Mouse (Mus musculus) forebrain, embryonic 15.5 days (tissue): ENCODE results near the gene Klhl5. TPM values are rescaled to one million over a fixed set of nuclear protein-coding genes. Genes with fewer than 3 reads are reported as not detected.

Experiments
- ATAC-seq: fragments of 200-750 bp; cut with Nextera tagmentation; replicated peaks from 2 replicates; pipeline ENCODE4 v1.8.0; 2017; ENCODE audit warnings: mild to moderate bottlenecking, moderate TSS enrichment, moderate library complexity
- H3K27ac ChIP-seq: fragments of 300-500 bp; sonication (generic); replicated peaks from 2 replicates; pipeline ENCODE4 v1.5.1; 2015; ENCODE audit warnings: mild to moderate bottlenecking, inconsistent platforms
- H3K27me3 ChIP-seq: fragments of 300-500 bp; sonication (generic); 2 replicates; pipeline ENCODE4 v1.6.1; 2015; ENCODE audit warnings: inconsistent platforms
- H3K36me3 ChIP-seq: fragments of 300-500 bp; sonication (generic); 2 replicates; pipeline ENCODE4 v1.6.1; 2015; ENCODE audit warnings: mild to moderate bottlenecking, inconsistent platforms
- H3K4me1 ChIP-seq: fragments of 300-500 bp; sonication (generic); 2 replicates; pipeline ENCODE4 v1.6.1; 2015; ENCODE audit warnings: inconsistent platforms
- H3K4me2 ChIP-seq: fragments of 300-500 bp; sonication (generic); replicated peaks from 2 replicates; pipeline ENCODE4 v1.6.1; 2015; ENCODE audit warnings: mild to moderate bottlenecking, inconsistent platforms
- H3K4me3 ChIP-seq: fragments of 300-500 bp; sonication (generic); 2 replicates; pipeline ENCODE4 v1.5.1; 2015; ENCODE audit warnings: mild to moderate bottlenecking, inconsistent platforms
- H3K9ac ChIP-seq: fragments of 300-500 bp; sonication (generic); replicated peaks from 2 replicates; pipeline ENCODE4 v1.6.1; 2015; ENCODE audit warnings: mild to moderate bottlenecking, inconsistent platforms
- H3K9me3 ChIP-seq: fragments of 300-500 bp; sonication (generic); 2 replicates; pipeline ENCODE4 v1.6.1; 2016; ENCODE audit warnings: inconsistent platforms
- WGBS: fragments of 180-500 bp; shearing (Covaris S2); methylation state at CpG from one replicate; pipeline ENCODE4 v1.1.7; 2015; ENCODE audit warnings: mixed read lengths; 5-methylcytosine and 5-hydroxymethylcytosine counted together
- polyA plus RNA-seq: library from polyadenylated mRNA; unstranded; fragments of >200 nt; fragmentation: Nextera tagmentation; extraction: Ambion mirVana; gene quantifications from 2 replicates; pipeline ENCODE4 v1.2.1, GENCODE M21; 2015

The Klhl5 gene
- polyA plus RNA-seq, 1 experiment from 2014 or later: 60.4 TPM

DNA sequence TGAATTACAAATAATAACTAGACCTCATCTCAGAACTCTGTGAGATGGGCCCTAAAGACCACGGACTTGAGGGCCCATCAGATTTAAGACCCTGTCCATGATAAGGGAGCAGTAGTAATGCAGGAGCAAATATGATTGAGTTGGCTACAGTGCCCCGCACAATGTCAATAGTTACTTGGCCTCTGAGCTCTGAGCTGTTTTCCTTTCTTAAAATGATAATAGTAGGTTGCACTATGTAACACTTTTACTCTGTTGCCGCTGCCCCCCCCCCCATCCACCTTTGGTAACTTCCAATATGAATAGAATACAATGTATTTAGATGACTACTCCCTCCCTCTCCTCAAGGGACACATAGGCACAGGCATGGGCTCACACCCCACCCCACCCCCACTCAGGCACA, 43.9 kb downstream of the Klhl5 start:
- Histone ChIP-seq H3K27ac (no peak overlapping the region), H3K9ac (no peak overlapping the region), H3K36me3 (peaks cover 76% of the 10 kb centered on the region), H3K4me2 (no peak overlapping the region), H3K4me1 (no peaks in the 10 kb centered on the region), H3K27me3 (no peaks in the 10 kb centered on the region), H3K9me3 (no peaks in the 10 kb centered on the region), H3K4me3 (no peak overlapping the region)
- 96% methylated on average over 3 of the region's 3 CpGs for WGBS
- no peak for ATAC-seq

DNA sequence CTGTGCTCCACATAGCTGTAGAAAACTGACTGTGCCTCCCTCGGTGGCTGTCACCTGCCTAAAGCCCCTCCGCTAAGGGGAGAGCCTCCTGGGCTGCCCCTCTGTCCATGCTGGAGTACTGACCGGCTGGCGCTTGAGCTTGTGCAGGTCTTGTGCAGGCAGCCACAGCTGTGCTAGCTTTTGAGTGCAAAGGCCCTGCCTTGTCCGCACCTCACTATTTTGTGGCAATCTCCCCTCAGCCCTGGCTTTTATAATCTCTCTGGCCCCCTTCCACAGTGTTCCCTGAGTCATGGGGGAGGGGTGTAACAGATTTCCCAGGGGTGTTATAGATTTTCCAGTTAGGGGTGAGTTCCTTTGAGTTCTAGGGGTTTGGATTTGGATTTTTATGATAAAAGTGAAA, 44.4 kb downstream of the Klhl5 start:
- H3K9ac ChIP-seq: no peak overlapping the region
- H3K27me3 ChIP-seq: no peaks in the 10 kb centered on the region
- no peaks in the 10 kb centered on the region for H3K9me3 ChIP-seq
- H3K4me3 ChIP-seq: no peak overlapping the region
- H3K27ac ChIP-seq: no peak overlapping the region
- H3K36me3 ChIP-seq: peaks cover 77% of the 10 kb centered on the region
- H3K4me2 ChIP-seq: no peak overlapping the region
- no peaks in the 10 kb centered on the region for H3K4me1 ChIP-seq
- ATAC-seq: no peak
- WGBS: 84% methylated on average over 5 of the region's 5 CpGs

DNA sequence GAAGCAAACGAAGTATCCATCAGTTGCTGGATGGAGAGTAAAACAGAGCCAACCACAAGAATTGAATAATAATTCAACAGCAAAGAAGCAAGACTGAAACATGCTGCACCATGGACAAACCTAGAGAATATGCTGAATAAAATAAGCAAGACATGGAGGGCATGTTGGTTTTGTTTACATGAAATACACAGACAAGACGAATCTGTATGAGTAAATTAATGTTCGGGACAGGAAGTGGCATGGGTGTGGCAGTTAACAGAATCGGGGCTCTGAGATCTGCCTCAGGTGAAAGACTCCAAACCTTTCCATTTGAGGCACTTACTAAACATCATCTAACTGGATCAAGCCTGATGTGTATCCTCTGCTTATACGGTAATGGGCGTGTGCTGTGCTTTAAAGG, 46.9 kb downstream of the Klhl5 start:
- Histone ChIP-seq H3K4me1 (no peaks in the 10 kb centered on the region), H3K27ac (no peak overlapping the region), H3K9me3 (no peaks in the 10 kb centered on the region), H3K4me2 (no peak overlapping the region), H3K9ac (no peak overlapping the region), H3K36me3 (peaks cover 58% of the 10 kb centered on the region), H3K4me3 (no peak overlapping the region), H3K27me3 (no peaks in the 10 kb centered on the region)
- 91% methylated on average over 6 of the region's 6 CpGs for WGBS
- ATAC-seq: no peak

DNA sequence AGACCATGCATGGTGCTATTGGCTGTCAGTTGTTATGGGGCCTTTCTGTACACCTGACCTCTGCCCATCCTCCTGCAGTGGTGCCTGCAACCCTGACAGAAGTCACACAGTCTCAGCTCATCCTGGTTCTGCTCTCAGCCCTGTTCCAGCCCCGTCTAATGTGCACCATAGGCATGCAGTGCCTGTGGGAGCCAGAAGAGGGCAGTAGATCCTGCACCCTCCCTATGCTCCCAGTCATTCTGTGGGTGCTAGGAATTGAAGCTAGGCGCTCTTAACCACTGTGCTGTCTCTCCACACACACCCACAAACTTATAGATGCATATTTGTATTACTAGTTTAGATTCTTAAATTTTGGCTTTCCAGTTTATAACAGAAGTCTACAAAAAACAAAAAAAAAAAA, 49.5 kb downstream of the Klhl5 start:
- no peak overlapping the region for H3K27ac ChIP-seq
- H3K4me1 ChIP-seq: no peaks in the 10 kb centered on the region
- ATAC-seq: no peak
- 59% methylated on average over 2 of the region's 2 CpGs for WGBS
- no peak overlapping the region for H3K9ac ChIP-seq
- peaks cover 56% of the 10 kb centered on the region for H3K36me3 ChIP-seq
- H3K9me3 ChIP-seq: no peaks in the 10 kb centered on the region
- H3K4me3 ChIP-seq: no peak overlapping the region
- no peaks in the 10 kb centered on the region for H3K27me3 ChIP-seq
- no peak overlapping the region for H3K4me2 ChIP-seq

DNA sequence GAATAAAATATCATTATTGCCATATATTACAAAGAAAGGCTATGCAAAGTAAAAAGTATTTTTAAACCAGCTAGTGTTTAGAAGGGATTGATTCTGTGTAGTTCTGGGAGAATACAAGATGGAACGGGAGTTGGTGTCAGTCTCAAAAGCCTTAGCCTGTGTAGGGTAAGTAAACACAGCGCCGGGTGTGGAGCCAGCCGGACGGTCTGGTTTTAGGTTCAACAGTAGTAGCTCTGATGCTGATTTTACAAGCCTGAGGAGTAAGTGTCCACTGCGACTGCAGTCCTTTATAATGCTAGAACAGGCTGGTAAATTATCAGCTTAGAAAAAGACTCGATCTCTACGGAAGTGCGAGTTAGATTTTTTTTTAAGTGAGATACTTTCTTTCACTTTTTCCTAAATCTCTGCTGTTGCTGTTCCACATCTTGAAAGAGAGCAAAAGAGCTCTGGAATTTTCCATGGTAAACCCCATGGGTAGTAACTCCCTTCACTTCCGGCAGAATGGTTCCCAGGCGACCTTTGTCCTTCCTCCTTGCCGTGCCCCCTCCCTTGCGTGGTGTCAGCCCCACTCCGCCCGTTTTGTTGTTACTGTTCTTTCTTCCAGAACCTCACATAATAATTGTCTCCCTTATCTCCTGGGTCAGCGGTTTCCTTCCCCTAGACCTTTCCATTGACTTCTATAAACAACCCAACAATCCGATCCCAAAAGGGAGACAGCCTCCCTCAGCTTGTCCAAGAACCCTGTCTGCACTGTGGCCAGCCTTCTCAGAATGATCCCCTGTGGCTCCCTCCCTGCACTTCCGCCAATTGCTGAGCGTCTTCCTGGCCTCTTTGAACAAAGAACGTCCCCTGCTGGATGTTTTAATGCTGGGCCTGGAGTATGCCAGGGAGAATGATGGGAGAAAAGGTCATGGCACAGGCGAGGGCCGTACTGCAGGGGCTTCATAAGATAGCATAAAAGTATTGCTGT, 50.4 kb downstream of the Klhl5 start:
- Histone ChIP-seq H3K4me1 (no peaks in the 10 kb centered on the region), H3K4me3 (no peak overlapping the region), H3K27ac (no peak overlapping the region), H3K36me3 (peaks cover 56% of the 10 kb centered on the region), H3K4me2 (no peak overlapping the region), H3K9me3 (no peaks in the 10 kb centered on the region), H3K9ac (no peak overlapping the region), H3K27me3 (no peaks in the 10 kb centered on the region)
- 80% methylated on average over 22 of the region's 22 CpGs for WGBS
- no peak for ATAC-seq

DNA sequence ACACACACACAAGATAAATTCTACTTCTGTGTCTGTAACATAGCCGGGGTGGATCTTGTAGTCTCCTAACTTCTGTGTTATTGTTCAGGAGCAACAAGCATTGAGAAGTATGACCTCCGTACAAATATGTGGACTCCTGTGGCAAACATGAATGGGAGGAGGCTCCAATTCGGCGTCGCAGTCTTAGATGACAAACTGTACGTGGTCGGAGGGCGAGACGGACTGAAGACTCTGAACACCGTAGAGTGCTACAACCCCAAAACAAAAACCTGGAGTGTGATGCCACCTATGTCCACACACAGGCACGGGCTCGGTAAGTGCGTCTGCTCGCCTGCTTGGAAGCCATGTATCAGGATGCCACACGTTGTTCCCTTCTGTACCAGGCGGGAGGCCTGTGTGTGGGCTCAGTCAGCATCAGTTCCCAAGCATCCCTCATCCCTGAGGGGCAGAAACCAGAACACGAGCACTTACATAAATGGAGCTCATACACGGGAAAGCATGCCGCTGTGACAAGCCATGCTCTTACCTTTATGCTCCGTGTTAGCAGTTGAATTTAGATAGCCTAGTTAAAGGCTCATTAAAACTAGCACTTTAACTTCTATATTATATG, 51.5 kb downstream of the Klhl5 start:
- Histone ChIP-seq H3K27ac (no peak overlapping the region), H3K4me3 (no peak overlapping the region), H3K27me3 (no peaks in the 10 kb centered on the region), H3K36me3 (peaks cover 60% of the 10 kb centered on the region), H3K9ac (no peak overlapping the region), H3K4me1 (no peaks in the 10 kb centered on the region), H3K4me2 (no peak overlapping the region), H3K9me3 (no peaks in the 10 kb centered on the region)
- WGBS: 90% methylated on average over 20 of the region's 20 CpGs
- ATAC-seq: no peak

DNA sequence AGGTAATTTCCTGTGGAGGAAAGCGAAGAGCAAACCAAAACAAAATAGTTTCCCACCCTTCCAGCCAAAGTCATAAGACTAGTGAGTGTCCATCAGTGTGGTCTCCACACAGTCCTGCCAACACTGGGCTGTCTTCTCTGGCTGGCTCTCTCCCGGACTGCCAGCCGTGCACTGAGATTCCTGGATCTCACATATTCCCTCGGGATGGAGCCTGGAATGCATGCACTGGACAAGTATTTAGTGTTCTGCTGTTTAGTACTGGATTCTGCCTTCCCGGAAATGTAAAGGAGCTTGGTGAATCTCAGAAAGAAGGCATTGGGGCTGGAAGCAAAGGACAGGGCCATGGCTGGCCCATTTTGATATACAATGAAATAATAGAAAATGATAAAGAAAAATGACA, 55.7 kb downstream of the Klhl5 start:
- no peaks in the 10 kb centered on the region for H3K4me1 ChIP-seq
- H3K4me3 ChIP-seq: no peak overlapping the region
- no peak for ATAC-seq
- peaks cover 64% of the 10 kb centered on the region for H3K36me3 ChIP-seq
- WGBS: 83% methylated on average over 5 of the region's 5 CpGs
- H3K4me2 ChIP-seq: no peak overlapping the region
- no peak overlapping the region for H3K9ac ChIP-seq
- no peak overlapping the region for H3K27ac ChIP-seq
- no peaks in the 10 kb centered on the region for H3K27me3 ChIP-seq
- no peaks in the 10 kb centered on the region for H3K9me3 ChIP-seq

DNA sequence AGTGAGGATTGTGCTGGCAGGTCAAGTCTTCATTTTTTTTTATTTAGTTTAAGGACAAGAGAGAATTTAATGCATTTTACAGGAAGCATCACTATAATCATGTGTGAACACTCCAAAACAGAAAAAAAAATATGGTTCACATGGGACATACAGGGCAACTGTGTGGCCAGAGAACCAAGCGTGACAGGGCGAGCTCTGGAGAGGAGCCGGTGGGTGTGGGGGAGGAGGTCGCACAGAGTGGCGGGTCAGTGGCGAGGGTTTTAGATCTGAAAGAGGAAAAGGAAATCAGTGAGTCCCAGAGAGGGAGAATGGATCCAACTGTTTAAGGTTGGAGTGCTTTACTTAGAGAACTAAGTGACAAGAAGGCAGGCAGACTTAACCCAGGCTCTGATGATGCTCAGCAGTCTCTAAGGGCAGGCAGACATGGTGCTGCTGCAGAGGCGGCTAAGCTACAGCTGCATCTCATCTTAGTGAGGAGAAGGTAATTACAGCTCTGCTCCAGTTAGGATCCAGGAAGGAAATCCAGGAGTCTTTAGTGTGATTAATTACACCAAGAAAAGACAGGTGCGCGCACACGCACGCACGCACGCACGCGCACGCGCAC, 56.3 kb downstream of the Klhl5 start:
- Histone ChIP-seq H3K4me2 (no peak overlapping the region), H3K4me1 (no peaks in the 10 kb centered on the region), H3K27ac (0 out of 2 replicates have a peak overlapping the region, but pooled peaks have one; percentile 5), H3K9me3 (no peaks in the 10 kb centered on the region), H3K9ac (no peak overlapping the region), H3K27me3 (no peaks in the 10 kb centered on the region), H3K4me3 (no peak overlapping the region), H3K36me3 (peaks cover 64% of the 10 kb centered on the region)
- no peak for ATAC-seq
- WGBS: 92% methylated on average over 17 of the region's 17 CpGs

DNA sequence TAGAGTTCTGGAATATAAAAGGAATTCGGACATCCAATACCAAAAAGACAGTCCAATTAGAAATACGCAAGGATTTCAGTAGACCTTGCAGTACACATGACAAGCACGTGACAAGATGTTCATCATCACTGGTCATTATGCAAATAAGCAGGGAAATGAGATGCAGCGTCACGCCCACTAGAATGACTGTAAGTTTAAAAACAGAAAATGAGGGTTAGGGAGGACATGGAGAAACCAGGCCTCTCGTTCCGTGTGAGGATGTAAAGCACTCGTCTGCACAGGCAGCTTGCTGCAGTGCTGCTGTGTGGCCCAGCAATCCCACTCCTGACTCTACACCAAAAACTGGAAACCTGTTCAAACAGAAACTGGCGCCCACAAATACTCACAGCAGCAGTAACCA, 62.9 kb downstream of the Klhl5 start:
- H3K4me2 ChIP-seq: no peak overlapping the region
- no peak overlapping the region for H3K4me3 ChIP-seq
- WGBS: 63% methylated on average over 9 of the region's 9 CpGs
- H3K36me3 ChIP-seq: peaks cover 17% of the 10 kb centered on the region
- peaks cover 7% of the 10 kb centered on the region; the same call in 1 of the 2 replicates for H3K4me1 ChIP-seq
- H3K27ac ChIP-seq: no peak overlapping the region
- no peak overlapping the region for H3K9ac ChIP-seq
- ATAC-seq: 0 out of 2 replicates have a peak, but pooled peaks have one; percentile 12
- H3K9me3 ChIP-seq: no peaks in the 10 kb centered on the region
- H3K27me3 ChIP-seq: no peaks in the 10 kb centered on the region

DNA sequence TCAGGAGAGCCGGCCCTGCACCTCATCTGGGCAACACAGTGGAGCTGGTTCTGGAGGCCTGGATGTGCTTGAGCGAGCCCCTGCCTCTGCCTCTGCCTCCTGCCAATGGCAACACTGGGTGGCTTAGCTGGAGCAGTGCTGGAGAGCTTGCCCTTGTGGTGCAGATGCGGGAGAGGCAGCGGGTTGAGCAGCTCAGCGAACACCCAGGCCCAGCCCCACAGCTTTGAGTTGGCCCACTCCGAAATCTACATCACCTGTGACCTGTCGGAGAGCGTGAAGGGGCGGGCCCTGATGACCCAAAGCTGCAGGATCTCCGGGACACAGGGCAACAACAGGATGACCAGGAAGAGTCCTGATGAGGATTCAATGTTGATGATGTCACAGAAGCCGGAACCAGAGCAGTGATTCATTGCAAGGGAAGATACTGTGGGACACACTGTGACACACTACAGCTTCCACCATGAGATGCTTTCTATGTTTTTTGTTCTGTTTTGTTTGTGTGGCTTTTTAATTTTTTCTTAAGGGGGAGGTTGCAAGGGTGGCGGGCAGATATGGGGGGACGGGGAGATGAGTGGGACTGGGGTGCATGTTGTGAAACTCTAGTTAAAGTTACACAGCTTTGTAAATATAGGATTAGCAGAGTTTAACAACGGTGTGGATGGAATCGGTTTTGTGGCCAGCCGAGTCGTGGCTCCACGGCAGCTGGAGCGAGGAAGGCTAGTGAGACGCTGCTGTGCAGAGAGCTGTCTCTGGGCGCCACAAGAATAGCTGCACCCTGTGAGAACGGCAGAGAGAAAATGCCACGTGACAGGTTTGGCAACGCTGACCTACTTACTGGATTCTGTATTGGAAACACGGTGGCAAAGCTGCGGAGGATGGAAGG, 67.9 kb downstream of the Klhl5 start:
- peak overlapping the region; percentile 31; the same call in 1 of the 2 replicates for H3K27ac ChIP-seq
- peak overlapping the region; percentile 19; the same call in 1 of the 2 replicates for H3K4me3 ChIP-seq
- H3K9me3 ChIP-seq: no peaks in the 10 kb centered on the region
- WGBS: 55% methylated on average over 26 of the region's 26 CpGs
- H3K4me1 ChIP-seq: peaks cover 21% of the 10 kb centered on the region
- H3K9ac ChIP-seq: 0 out of 2 replicates have a peak overlapping the region, but pooled peaks have one; percentile 12
- peak; percentile 80 for ATAC-seq
- no peaks in the 10 kb centered on the region for H3K27me3 ChIP-seq
- peak overlapping the region; percentile 36 for H3K4me2 ChIP-seq
- H3K36me3 ChIP-seq: no peaks in the 10 kb centered on the region

DNA sequence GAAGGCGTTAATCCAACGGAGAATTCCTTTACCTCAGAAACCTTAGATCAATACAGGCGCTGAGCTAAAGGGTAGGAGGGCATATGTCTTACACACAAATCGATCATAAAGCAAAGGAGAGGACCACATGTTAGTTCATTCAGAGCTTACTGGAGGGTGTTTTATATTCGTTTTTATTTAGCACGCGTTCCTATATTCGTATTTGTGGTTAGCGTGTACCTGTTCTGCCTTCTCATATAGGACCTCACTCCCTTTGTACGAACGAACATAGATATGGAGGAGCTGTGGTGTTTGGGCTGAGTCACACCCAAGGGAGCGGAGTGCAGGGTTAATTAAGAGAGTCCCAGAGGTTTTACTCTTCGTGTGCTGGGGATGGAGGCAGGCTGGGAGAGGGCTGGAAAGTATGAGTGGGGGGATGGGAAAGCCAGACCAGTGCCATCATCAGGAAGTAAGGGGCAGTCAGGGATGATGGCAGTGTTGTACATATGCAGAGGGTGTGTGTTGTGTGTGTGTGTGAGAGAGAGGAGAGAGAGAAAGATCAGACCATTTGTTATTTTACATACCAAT, 68.7 kb downstream of the Klhl5 start:
- no peaks in the 10 kb centered on the region for H3K36me3 ChIP-seq
- 0 out of 2 replicates have a peak overlapping the region, but pooled peaks have one; percentile 12 for H3K9ac ChIP-seq
- peaks cover 24% of the 10 kb centered on the region for H3K4me1 ChIP-seq
- H3K4me2 ChIP-seq: peak overlapping the region; percentile 36
- no peaks in the 10 kb centered on the region for H3K9me3 ChIP-seq
- ATAC-seq: peak; percentile 35
- peak overlapping the region; percentile 31; the same call in 1 of the 2 replicates for H3K27ac ChIP-seq
- WGBS: 54% methylated on average over 13 of the region's 13 CpGs
- no peaks in the 10 kb centered on the region for H3K27me3 ChIP-seq
- peak overlapping the region; percentile 19; the same call in 1 of the 2 replicates for H3K4me3 ChIP-seq
